Mouse (Mus musculus) intestine, embryonic 16.5 days (tissue): ENCODE measurements around the gene Pthlh. TPM values are rescaled to one million over a fixed set of nuclear protein-coding genes. Genes with fewer than 3 reads are reported as not detected.

ENCODE experiments used
- ATAC-seq: fragments of 200-750 bp; cut with Nextera tagmentation; 2 replicates; pipeline ENCODE4 v1.8.0; 2017; ENCODE audit warnings: moderate TSS enrichment, moderate library complexity
- H3K27ac ChIP-seq: fragments of 300-500 bp; sonication (generic); 2 replicates; pipeline ENCODE4 v1.5.1; 2014; ENCODE audit warnings: mild to moderate bottlenecking, low read length
- H3K27me3 ChIP-seq: fragments of 300-500 bp; sonication (generic); replicated peaks from 2 replicates; pipeline ENCODE4 v1.6.1; 2014; ENCODE audit warnings: low read length, control low read depth, mixed read lengths; ENCODE audit not compliant: control insufficient read depth, insufficient read depth
- H3K36me3 ChIP-seq: fragments of 300-500 bp; sonication (generic); 2 replicates; pipeline ENCODE4 v1.6.1; 2014; ENCODE audit warnings: low read length, control low read depth; ENCODE audit not compliant: control insufficient read depth, insufficient read depth
- H3K4me1 ChIP-seq: fragments of 300-500 bp; sonication (generic); 2 replicates; pipeline ENCODE4 v1.6.1; 2014; ENCODE audit warnings: low read length, control low read depth, mixed read lengths; ENCODE audit not compliant: control insufficient read depth, insufficient read depth
- H3K4me2 ChIP-seq: fragments of 300-500 bp; sonication (generic); 2 replicates; pipeline ENCODE4 v1.6.1; 2014; ENCODE audit warnings: low read depth, low read length, control low read depth
- H3K4me3 ChIP-seq: fragments of 300-500 bp; sonication (generic); 2 replicates; pipeline ENCODE4 v1.5.1; 2014; ENCODE audit warnings: mild to moderate bottlenecking, low read length
- H3K9ac ChIP-seq: fragments of 300-500 bp; sonication (generic); 2 replicates; pipeline ENCODE4 v1.6.1; 2014; ENCODE audit warnings: low read depth, low read length
- H3K9me3 ChIP-seq: fragments of 300-500 bp; sonication (generic); 2 replicates; pipeline ENCODE4 v1.6.1; 2016; ENCODE audit warnings: low read length, control low read depth; ENCODE audit not compliant: control insufficient read depth
- whole genome bisulfite sequencing: fragments of 180-500 bp; shearing (Covaris S2); extraction: QIAGEN DNeasy Blood & Tissue Kit; methylation state at CpG from one replicate; pipeline ENCODE4 v1.1.7; 2014; 5-methylcytosine and 5-hydroxymethylcytosine counted together
- polyA plus RNA-seq: library from polyadenylated mRNA; unstranded; fragments of >200 nt; fragmentation: Nextera tagmentation; extraction: Ambion mirVana; gene quantifications from 2 replicates; pipeline ENCODE4 v1.2.1, GENCODE M21; 2015

Gene Pthlh
- polyA plus RNA-seq, 1 experiment from 2014 or later = 0.86 TPM

GRCm38 (mm10) chr6:147263178-147263577, 805 bp downstream of the Pthlh start:
- H3K4me3 ChIP-seq = peak overlapping the region; percentile 53
- no peak for ATAC-seq
- WGBS = 1% methylated on average over 21 of the region's 21 CpGs
- peak overlapping the region; percentile 97 for H3K4me2 ChIP-seq
- peak overlapping the region; percentile 53 for H3K9ac ChIP-seq
- no peak overlapping the region for H3K27ac ChIP-seq
- H3K36me3 ChIP-seq = no peaks in the 10 kb centered on the region
- H3K9me3 ChIP-seq = no peaks in the 10 kb centered on the region
- H3K27me3 ChIP-seq = peaks cover 41% of the 10 kb centered on the region
- H3K4me1 ChIP-seq = peaks cover 15% of the 10 kb centered on the region

- WGBS = 46% methylated on average over 3 of the region's 3 CpGs
- Histone ChIP-seq H3K27me3 (peaks cover 30% of the 10 kb centered on the region), H3K4me3 (no peak overlapping the region), H3K4me2 (no peak overlapping the region), H3K27ac (no peak overlapping the region), H3K9me3 (no peaks in the 10 kb centered on the region), H3K9ac (no peak overlapping the region), H3K4me1 (peaks cover 12% of the 10 kb centered on the region), H3K36me3 (no peaks in the 10 kb centered on the region)
- ATAC-seq = no peak
Measured at GRCm38 (mm10) chr6:147261616-147262015, 2.4 kb downstream of the Pthlh start.

GRCm38 (mm10) chr6:147260766-147261165, 3.2 kb downstream of the Pthlh start:
- H3K27me3 ChIP-seq = peaks cover 30% of the 10 kb centered on the region
- WGBS = 71% methylated on average over 3 of the region's 3 CpGs

DNA sequence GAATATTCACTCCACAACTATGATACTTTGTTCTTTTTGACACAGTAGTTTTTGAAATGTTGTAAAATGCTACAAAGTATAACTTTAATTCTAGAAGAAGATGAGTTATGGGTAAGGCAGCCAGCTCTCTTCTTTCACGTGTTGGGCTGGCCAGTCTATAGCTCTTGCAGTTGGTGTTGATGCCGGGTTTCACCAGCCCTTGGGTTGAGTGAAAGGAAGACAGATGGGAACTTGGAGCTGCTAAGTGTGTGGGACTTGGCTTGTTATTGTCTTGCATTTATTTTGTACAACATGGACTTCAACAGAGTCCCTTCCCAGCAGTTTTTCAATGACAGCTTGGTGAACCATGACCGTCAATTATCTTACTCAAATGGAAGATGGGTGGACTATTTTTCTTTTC, 16.2 kb downstream of the Pthlh start:
- H3K4me3 ChIP-seq = no peak overlapping the region
- 68% methylated on average over 3 of the region's 3 CpGs for WGBS
- no peak for ATAC-seq
- no peaks in the 10 kb centered on the region for H3K9me3 ChIP-seq
- H3K4me2 ChIP-seq = no peak overlapping the region
- no peaks in the 10 kb centered on the region for H3K27me3 ChIP-seq
- H3K4me1 ChIP-seq = no peaks in the 10 kb centered on the region
- H3K27ac ChIP-seq = no peak overlapping the region
- H3K9ac ChIP-seq = no peak overlapping the region
- H3K36me3 ChIP-seq = no peaks in the 10 kb centered on the region

More at GRCm38 (mm10) chr6:147260766-147261165, 3.2 kb downstream of the Pthlh start:
- Histone ChIP-seq H3K9me3 (no peaks in the 10 kb centered on the region), H3K27ac (no peak overlapping the region), H3K36me3 (no peaks in the 10 kb centered on the region), H3K4me2 (no peak overlapping the region), H3K9ac (no peak overlapping the region), H3K4me1 (peaks cover 12% of the 10 kb centered on the region), H3K4me3 (no peak overlapping the region)
- no peak for ATAC-seq

GRCm38 (mm10) chr6:147244294-147244693, 19.7 kb downstream of the Pthlh start:
- no peak for ATAC-seq
- no peak overlapping the region for H3K4me3 ChIP-seq
- H3K36me3 ChIP-seq = no peaks in the 10 kb centered on the region

DNA sequence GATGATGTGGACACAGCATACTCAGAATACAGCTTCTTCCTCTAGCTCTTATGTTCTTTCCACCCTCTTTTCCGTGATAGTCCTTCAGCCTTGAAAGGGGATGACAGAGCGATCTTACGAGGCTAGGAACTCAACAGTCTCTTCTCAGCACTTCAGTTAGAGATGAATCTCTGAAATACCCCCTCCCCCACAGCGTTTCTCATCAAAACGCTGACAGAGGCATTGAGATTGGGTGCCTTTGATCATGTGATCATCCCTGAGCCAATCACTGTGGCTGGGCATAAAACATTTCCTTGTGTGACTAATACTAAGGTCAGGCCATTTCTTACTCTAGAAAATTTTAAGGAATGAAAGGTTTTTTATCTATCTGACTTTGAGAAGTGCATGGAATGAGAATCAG, 20.3 kb downstream of the Pthlh start:
- Histone ChIP-seq H3K4me3 (no peak overlapping the region), H3K27me3 (no peaks in the 10 kb centered on the region), H3K9ac (no peak overlapping the region), H3K4me1 (no peaks in the 10 kb centered on the region), H3K27ac (no peak overlapping the region), H3K4me2 (no peak overlapping the region), H3K36me3 (no peaks in the 10 kb centered on the region), H3K9me3 (no peaks in the 10 kb centered on the region)
- no peak for ATAC-seq
- 60% methylated on average over 5 of the region's 5 CpGs for WGBS

More at GRCm38 (mm10) chr6:147244294-147244693, 19.7 kb downstream of the Pthlh start:
- Histone ChIP-seq H3K27me3 (no peaks in the 10 kb centered on the region), H3K9me3 (no peaks in the 10 kb centered on the region), H3K27ac (no peak overlapping the region), H3K4me2 (no peak overlapping the region), H3K4me1 (no peaks in the 10 kb centered on the region), H3K9ac (no peak overlapping the region)

- no peaks in the 10 kb centered on the region for H3K36me3 ChIP-seq
- no peaks in the 10 kb centered on the region for H3K4me1 ChIP-seq
- no peak overlapping the region for H3K9ac ChIP-seq
- H3K9me3 ChIP-seq = no peaks in the 10 kb centered on the region
- 70% methylated on average over 3 of the region's 3 CpGs for WGBS
- no peak for ATAC-seq
- no peaks in the 10 kb centered on the region for H3K27me3 ChIP-seq
- no peak overlapping the region for H3K4me3 ChIP-seq
- H3K27ac ChIP-seq = no peak overlapping the region
- H3K4me2 ChIP-seq = no peak overlapping the region
Measured at GRCm38 (mm10) chr6:147241541-147241940, 22.4 kb downstream of the Pthlh start.

- Histone ChIP-seq H3K9me3 (no peaks in the 10 kb centered on the region), H3K27me3 (no peaks in the 10 kb centered on the region), H3K4me2 (no peak overlapping the region), H3K9ac (no peak overlapping the region), H3K4me3 (no peak overlapping the region), H3K4me1 (no peaks in the 10 kb centered on the region), H3K27ac (no peak overlapping the region), H3K36me3 (no peaks in the 10 kb centered on the region)
- ATAC-seq = no peak
- 3% methylated on average over 4 of the region's 4 CpGs for WGBS
Measured at GRCm38 (mm10) chr6:147240203-147240804, 23.7 kb downstream of the Pthlh start.

GRCm38 (mm10) chr6:147226696-147227095, 37.3 kb downstream of the Pthlh start:
- Histone ChIP-seq H3K27me3 (no peaks in the 10 kb centered on the region), H3K4me3 (no peak overlapping the region), H3K4me2 (no peak overlapping the region), H3K9me3 (no peaks in the 10 kb centered on the region), H3K9ac (no peak overlapping the region), H3K27ac (no peak overlapping the region), H3K4me1 (no peaks in the 10 kb centered on the region), H3K36me3 (no peaks in the 10 kb centered on the region)
- 89% methylated on average over 1 of the region's 1 CpGs for WGBS
- ATAC-seq = no peak

DNA sequence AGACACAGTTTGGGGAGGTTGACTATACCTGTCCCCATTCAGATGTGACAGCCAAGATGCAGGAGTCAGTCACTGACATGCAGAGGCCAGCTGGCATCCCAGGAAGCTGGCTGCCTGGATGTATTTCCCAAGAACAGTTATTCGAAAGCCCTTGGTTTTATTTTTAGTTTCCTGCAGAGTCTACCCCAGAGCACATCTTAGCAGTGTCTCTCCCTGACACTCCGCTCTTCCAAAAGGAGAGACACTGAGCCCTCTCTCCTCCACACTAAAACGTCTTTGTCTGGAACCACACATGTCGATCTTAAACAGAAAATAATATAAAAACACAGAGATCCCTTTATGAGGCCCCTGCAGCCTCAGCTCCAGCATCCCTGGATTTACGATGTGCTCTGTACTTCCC, 44.9 kb downstream of the Pthlh start:
- no peak overlapping the region for H3K9ac ChIP-seq
- 61% methylated on average over 5 of the region's 5 CpGs for WGBS
- no peaks in the 10 kb centered on the region for H3K36me3 ChIP-seq
- H3K27me3 ChIP-seq = no peaks in the 10 kb centered on the region
- ATAC-seq = no peak
- no peak overlapping the region for H3K27ac ChIP-seq
- H3K9me3 ChIP-seq = no peaks in the 10 kb centered on the region
- H3K4me2 ChIP-seq = no peak overlapping the region
- no peak overlapping the region for H3K4me3 ChIP-seq
- no peaks in the 10 kb centered on the region for H3K4me1 ChIP-seq
